Mouse (Mus musculus) adrenal gland, postnatal 14 days (tissue): ENCODE measurements around the gene Fbxl13. TPM values are rescaled to one million over a fixed set of nuclear protein-coding genes. Genes with fewer than 3 reads are reported as not detected.

Experiments
- DNase-seq: peaks from one replicate; pipeline ENCODE4 v3.0.0; 2021; ENCODE audit warnings: mixed read lengths
- total RNA-seq: library from RNA; stranded (reverse); gene quantifications from 2 replicates; pipeline ENCODE4 v1.2.3, GENCODE M21; 2021

The Fbxl13 gene
- total RNA-seq, 1 experiment from 2014 or later, result 0.11 TPM

DNA sequence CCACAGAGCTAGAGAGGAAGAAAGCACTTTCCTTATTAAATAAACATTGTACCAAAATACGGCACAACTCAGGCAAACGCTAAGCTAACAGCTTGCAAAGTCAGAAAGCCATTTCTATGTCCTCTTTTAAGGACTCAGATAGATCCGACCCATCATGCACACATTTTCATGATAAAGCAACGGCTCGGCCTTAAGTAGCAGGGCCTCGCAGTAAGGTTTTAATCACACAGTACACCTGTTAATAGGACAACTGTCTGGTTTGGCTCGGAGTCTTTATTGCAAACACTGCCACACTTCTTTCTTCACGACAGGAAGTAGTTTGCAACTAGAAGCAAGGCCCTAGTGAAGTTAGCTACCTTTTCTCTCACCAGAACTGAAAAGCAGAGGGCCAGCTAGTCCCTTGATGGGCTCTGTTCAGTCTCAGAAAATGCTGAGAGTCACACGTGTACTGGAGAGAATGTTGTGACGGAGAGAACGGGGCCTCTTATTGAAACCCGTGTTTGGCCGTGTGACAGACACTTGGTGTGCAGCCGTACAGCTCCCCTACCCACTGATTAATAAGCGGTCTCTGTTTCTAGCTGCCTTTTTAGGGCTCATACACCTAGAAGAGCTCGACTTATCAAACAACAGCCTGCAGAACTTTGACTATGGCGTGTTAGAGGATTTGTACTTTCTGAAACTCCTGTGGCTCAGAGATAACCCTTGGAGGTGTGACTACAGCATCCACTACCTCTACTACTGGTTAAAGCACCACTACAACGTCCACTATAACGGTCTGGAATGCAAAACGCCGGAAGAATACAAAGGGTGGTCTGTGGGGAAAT, 70.8 kb downstream of the Fbxl13 start:
- DNase-seq, result no peak

- DNase-seq, result no peak
These were observed 72.5 kb downstream of the Fbxl13 start for GRCm38 (mm10) chr5:21572764-21573416.

- no peak for DNase-seq
These were observed 77.7 kb downstream of the Fbxl13 start for GRCm38 (mm10) chr5:21567784-21568183.

- no peak for DNase-seq
These were observed 79.9 kb downstream of the Fbxl13 start for GRCm38 (mm10) chr5:21565392-21566065.

- DNase-seq, result peak; percentile 9
These were observed 81.5 kb downstream of the Fbxl13 start for GRCm38 (mm10) chr5:21563936-21564335.

GRCm38 (mm10) chr5:21556502-21556901, 88.9 kb downstream of the Fbxl13 start:
- no peak for DNase-seq

DNA sequence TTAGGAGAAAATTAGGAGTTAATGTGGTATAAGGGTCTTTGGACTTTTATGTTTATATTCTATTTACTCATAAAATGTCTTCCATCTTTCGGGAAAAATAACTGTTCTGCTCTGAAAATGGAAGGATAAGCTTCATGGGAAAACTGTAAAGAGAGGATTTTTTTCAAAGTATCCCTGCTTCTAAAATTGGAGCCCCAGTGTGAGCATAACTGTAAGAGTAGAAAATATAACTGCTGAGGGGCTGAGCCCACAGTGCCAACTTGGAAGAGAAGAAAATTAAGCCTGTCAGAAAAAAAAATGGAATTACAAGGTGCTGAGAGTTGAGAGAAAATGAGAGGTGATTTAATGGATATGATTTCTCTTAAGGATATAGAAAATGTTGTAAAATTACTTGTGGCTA, 90.7 kb downstream of the Fbxl13 start:
- DNase-seq, result no peak

DNA sequence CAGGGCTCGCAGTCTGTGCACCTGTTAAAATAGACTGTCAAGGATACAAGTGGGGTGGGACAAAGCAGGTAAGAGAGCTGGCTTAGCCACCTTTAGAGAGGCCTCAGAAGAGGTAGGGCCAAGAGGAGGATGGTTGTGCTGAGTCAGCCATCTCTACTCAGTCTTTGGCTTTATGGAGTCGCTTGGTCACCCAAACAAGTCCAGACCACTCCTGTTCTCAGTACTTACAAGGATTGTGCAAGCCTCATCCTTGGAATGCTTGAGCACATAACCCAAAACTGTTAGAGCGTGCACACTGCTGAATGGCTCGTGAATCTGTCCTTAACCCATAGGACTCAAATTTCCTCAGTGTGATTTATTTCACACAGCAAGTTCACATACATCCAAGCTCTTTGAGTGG, 91.7 kb downstream of the Fbxl13 start:
- DNase-seq, result no peak

DNA sequence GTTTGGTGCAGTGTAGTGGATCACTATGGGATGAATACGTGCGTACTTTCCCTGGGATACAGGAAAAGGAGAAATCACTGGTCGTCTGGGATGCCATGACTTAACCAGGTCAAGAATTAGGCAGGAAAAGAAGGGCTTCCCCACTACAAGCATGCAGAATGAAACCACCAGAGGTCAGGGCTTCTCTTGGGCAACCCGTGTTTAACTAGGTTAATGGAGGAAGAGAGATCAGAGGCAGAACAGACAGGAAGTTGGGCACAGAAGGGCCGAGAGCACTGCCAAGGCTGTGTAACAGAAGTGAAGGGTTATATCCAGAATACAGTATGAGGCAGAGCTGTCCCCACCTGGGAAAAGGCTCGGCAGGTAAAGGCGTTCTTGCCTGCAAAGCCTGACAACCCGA, 98.4 kb downstream of the Fbxl13 start:
- DNase-seq, result no peak

DNA sequence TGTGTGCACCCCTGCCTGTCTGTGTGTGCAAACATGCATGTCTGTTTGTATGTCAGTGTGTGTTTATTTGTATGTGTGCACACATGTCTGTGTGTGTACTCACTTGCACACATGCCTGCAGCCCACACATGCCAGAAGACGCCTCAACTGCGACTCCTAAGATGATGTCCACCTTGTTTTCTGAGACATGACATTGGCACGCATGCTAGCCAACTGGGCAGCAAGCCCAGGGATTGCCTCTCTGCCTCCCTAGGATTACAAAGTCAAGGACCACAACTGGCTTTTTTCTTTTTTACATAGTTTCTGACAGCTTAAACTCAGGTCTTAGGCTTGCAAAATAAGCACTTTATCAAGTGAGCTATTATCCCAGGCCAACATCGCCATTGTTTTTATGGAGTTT, 99.6 kb downstream of the Fbxl13 start:
- peak; percentile 41 for DNase-seq

GRCm38 (mm10) chr5:21545227-21545626, 100.2 kb downstream of the Fbxl13 start:
- no peak for DNase-seq

- no peak for DNase-seq
These were observed 100.6 kb downstream of the Fbxl13 start for GRCm38 (mm10) chr5:21544821-21545220.

DNA sequence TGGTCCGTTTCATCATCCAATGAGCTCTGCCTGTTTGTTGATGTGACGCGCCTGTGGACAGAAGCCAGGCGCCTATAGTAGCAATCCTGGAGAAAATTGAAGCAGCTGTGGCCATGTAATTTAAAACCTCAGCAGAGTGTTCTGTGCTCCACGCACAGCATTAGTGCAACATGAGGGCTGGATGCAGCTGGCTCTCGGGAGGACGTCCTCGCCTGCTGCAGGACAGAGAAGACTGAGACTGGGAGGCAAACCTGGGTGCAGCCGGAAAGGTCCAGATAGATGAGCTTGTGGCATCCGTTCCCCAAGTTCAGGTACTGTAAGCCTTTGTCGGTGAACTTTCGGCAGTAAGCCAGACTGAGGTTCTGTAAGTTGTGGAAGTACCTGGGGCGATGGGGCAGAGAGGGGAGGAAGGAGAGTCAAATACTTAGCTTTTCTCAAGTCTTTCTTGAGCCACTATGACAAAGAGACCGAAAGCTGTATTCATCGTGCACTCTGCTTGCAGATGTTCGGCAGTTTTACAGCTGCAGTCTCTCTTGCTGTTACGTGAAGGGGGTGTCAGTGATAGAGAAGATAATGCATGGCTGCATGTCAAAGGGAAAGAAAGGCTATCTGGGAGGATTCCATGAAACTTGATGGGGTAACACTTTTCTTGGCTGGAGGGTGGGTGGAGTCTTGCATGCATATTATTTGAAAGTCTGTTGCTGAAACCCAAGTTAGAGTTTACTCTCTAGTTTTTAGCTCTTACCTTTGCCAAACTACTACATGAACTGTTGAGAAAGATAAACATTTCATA, 101.8 kb downstream of the Fbxl13 start, which contains the start of gene Lrrc17:
Gene Lrrc17, plus strand, starts transcription at position 151 of the 793 bp plus-strand sequence.
- peak; percentile 13 for DNase-seq

- no peak for DNase-seq
These were observed 103.2 kb downstream of the Fbxl13 start for GRCm38 (mm10) chr5:21542226-21542625.

DNA sequence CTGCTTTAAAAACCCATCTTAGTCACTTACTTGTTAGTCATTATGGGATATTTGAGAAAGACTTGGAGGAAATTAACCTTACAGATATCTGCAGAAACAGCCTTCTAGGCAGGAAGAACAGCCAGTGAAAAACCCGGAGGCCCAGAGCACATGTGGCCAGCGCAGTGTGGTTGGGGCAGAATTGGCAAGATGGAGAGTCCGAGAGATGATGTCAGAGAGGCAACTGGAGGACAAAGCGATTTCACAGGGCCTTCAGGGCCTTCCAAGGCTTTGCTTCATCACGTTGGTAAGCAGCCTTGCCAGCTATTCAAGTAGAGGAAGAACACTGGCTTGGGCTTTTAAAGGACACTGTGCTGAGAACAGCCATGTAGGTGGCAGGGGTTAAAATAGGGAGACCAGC, 112.5 kb downstream of the Fbxl13 start:
- peak; percentile 58 for DNase-seq

DNA sequence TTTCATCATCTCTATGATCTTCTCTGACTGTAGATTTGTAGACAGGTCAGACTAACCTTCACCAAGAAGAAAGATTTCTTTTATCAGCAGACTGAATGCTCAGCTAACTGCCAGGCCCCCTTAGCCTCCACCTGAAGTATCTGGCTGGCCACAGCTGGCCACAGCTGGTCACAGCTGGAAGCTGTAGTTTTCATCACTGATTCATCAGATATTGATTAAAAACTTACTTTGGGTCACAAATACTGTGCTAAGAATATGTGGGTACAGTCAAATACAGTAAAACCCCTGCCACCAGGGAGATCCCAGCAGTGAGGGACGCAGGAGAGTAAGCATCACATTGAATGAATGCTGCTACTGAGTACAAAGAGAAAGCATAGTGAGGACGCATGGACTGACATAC, 113.3 kb downstream of the Fbxl13 start:
- DNase-seq, result no peak

- no peak for DNase-seq
These were observed 116.2 kb downstream of the Fbxl13 start for GRCm38 (mm10) chr5:21529110-21529720.

- no peak for DNase-seq
These were observed 117.2 kb downstream of the Fbxl13 start for GRCm38 (mm10) chr5:21528068-21528842.

DNA sequence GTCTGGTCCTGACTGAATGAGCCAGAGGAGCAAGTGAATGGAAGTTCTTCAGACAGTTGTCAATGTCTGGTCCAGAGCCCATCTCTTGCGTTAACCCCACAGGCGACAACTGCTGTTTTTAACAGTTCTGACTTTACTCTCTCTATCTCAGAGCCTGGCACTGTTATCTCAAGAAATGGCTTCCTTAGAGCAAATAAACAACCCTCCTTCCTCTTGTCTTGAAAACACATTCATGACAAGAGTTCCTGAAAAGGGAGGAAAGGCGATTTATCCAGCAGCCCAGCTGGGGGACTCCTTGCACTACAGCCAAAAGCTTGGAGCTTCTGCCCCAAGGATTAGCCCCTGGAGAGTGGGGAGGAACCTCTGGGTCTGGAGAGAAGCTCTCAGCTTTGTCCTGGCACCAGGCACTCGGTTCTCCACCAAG, 117.9 kb downstream of the Fbxl13 start:
- DNase-seq, result no peak

GRCm38 (mm10) chr5:21526835-21527485, 118.5 kb downstream of the Fbxl13 start:
- no peak for DNase-seq
